Comparison of ENCODE assay signal across 9 mouse cellular contexts in the genomic region with DNA sequence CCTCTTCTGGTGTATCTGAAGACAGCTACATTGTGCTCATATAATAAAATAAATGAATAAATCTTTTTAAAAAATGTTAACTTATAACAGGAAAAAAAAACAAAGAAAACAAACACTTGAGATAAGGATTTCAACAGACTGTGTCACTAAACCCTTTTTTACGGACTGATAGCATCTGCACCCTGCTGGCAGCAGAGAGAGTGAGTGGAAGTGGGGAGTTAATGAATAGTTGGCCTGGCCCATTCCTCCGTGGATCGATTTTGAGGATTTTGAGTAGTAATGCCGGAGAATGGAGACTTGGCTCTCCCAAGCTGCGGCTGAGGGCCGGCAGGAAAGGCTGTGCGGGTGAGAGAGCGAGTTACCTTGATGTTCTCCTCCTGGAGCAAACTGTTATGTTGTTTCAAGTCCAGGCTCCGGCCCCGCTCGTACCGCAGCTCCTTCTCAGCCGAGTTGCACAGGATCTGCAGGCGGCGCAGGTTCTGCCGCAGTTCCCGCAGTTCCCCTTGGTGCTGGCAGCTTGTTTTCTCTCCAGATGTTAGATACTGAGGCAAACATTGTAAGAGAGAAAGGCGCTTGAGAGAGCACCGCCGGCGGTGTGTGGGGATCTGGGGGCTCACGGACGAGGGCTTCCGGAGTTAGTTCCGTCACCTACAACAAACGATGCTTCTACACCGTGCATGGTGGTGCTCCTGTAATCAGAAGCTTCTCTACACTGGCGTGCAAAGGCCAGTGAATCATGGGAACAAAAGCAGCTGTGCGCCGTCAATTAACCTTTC. TPM values are rescaled to one million over a fixed set of nuclear protein-coding genes. Genes with fewer than 3 reads are reported as not detected.
A peak's percentile ranks its signal among the peaks of the same experiment; 100 is the strongest.
DNase-seq lines count a peak whose midpoint lies in the region; ATAC-seq lines count a peak whose summit lies in the region.
"Had no signal": no experiment of that assay in that cellular context is flagged by ENCODE, and none has a peak within 500 bp of the region (broad histone marks: within the 10 kb centered on the region; RNA-seq: fewer than 3 reads in every experiment).

No protein-coding gene starts in this region.

- no peaks in the 10 kb centered on the region for H3K4me1 ChIP-seq in heart, embryonic 11.5 days (ENCODE audit: control insufficient read depth, insufficient read depth, low read length)
- peaks cover 12% of the 10 kb centered on the region; the same call in 1 of the 2 replicates for H3K4me1 ChIP-seq in embryonic facial prominence, embryonic 15.5 days
- peaks cover 5% of the 10 kb centered on the region for H3K4me1 ChIP-seq in megakaryocyte, embryonic 14.5 days

- H3K4me3 ChIP-seq in heart, embryonic 11.5 days (ENCODE audit: low read depth, low read length): peak overlapping the region; percentile 48
- peak overlapping the region; percentile 43 for H3K4me3 ChIP-seq in embryonic facial prominence, embryonic 15.5 days (replicated peaks)
- H3K4me3 ChIP-seq in megakaryocyte, embryonic 14.5 days (replicated peaks): peak overlapping the region; percentile 29

- no peaks in the 10 kb centered on the region for H3K36me3 ChIP-seq in heart, embryonic 11.5 days (ENCODE audit: control insufficient read depth, insufficient read depth, low read length)
- no peaks in the 10 kb centered on the region for H3K36me3 ChIP-seq in embryonic facial prominence, embryonic 15.5 days
- no peaks in the 10 kb centered on the region for H3K36me3 ChIP-seq in megakaryocyte, embryonic 14.5 days (replicated peaks; ENCODE audit: low read length)

- WGBS in heart, embryonic 11.5 days (ENCODE audit: insufficient replicate concordance): 5% methylated on average over 30 of the region's 30 CpGs
- WGBS in embryonic facial prominence, embryonic 15.5 days: 6% methylated on average over 30 of the region's 30 CpGs

- no peak for ATAC-seq in heart, embryonic 11.5 days (replicated peaks; ENCODE audit: insufficient number of reproducible peaks, low FRiP score, low TSS enrichment)
- ATAC-seq in embryonic facial prominence, embryonic 15.5 days (ENCODE audit: insufficient number of reproducible peaks, low FRiP score, low TSS enrichment, low read depth): no peak
- ATAC-seq in inflammation-experienced regulatory T-cells, adult 6 months: peak; percentile 84
- ATAC-seq: Patski had no signal

- no peaks in the 10 kb centered on the region for H3K9me3 ChIP-seq in heart, embryonic 11.5 days (replicated peaks; ENCODE audit: control insufficient read depth, low read length)
- no peaks in the 10 kb centered on the region for H3K9me3 ChIP-seq in embryonic facial prominence, embryonic 15.5 days (replicated peaks)
- H3K9me3 ChIP-seq in megakaryocyte, embryonic 14.5 days: peaks cover 14% of the 10 kb centered on the region

- DNase-seq in heart, adult 11 months: no peak
- peak; percentile 33 for DNase-seq in ES-CJ7 (ENCODE audit: low read depth, low spot score)
- peak; percentile 9 to 22 for DNase-seq in thymus, adult 18-20 months
- DNase-seq in gastrocnemius, postnatal 36 days: no peak

- intact Hi-C loops in gastrocnemius, postnatal 36 days (cut with DNase I): no loop called here

- H3K4me2 ChIP-seq in heart, embryonic 11.5 days: peak overlapping the region; percentile 71
- peak overlapping the region; percentile 63 for H3K4me2 ChIP-seq in embryonic facial prominence, embryonic 15.5 days (replicated peaks)

- H3K27me3 ChIP-seq in heart, embryonic 11.5 days (ENCODE audit: control insufficient read depth, insufficient read depth, low read length): peaks cover 4% of the 10 kb centered on the region; the same call in 1 of the 2 replicates
- peaks cover 4% of the 10 kb centered on the region; the same call in 1 of the 2 replicates for H3K27me3 ChIP-seq in embryonic facial prominence, embryonic 15.5 days
- H3K27me3 ChIP-seq in megakaryocyte, embryonic 14.5 days (replicated peaks): peaks cover 30% of the 10 kb centered on the region
- H3K27me3 ChIP-seq: Patski had no signal

- peak overlapping the region; percentile 46; the same call in 1 of the 2 replicates for H3K27ac ChIP-seq in heart, embryonic 11.5 days (ENCODE audit: low read depth, low read length)
- H3K27ac ChIP-seq in embryonic facial prominence, embryonic 15.5 days (replicated peaks): peak overlapping the region; percentile 39

- peak overlapping the region; percentile 73 for H3K9ac ChIP-seq in heart, embryonic 11.5 days (ENCODE audit: low read depth, low read length)
- H3K9ac ChIP-seq in embryonic facial prominence, embryonic 15.5 days: peak overlapping the region; percentile 31

RNA-seq across cellular contexts. Expression of gene Ppih, which starts 39.0 kb away (rescaled TPM):
- polyA plus RNA-seq in heart, embryonic 11.5 days (2014; fragmentation: Nextera tagmentation; extraction: Ambion mirVana): 69.3 and 70.9 TPM in 2 replicates
- 76.8 and 84.3 TPM in 2 replicates for polyA plus RNA-seq in embryonic facial prominence, embryonic 15.5 days (2015; fragmentation: Nextera tagmentation; extraction: Ambion mirVana)
- polyA plus RNA-seq in inflammation-experienced regulatory T-cells, adult 6 months (2017; shearing (Covaris generic)): 10 to 100 TPM; 38.0 to 65.4 (median 46.1) TPM
- polyA plus RNA-seq in megakaryocyte, embryonic 14.5 days (2012; ENCODE audit: insufficient read depth, low replicate concordance): 1.7 TPM in 1 of 2 replicates, not detected in the other
- total RNA-seq in gastrocnemius, postnatal 36 days (2021): 1 to 10 TPM; 8.0 to 9.4 TPM

RNA-seq across cellular contexts. Expression of gene Ccdc30, which starts 55.9 kb away (rescaled TPM):
- polyA plus RNA-seq in heart, embryonic 11.5 days (2014; fragmentation: Nextera tagmentation; extraction: Ambion mirVana): 3.9 and 4.0 TPM in 2 replicates
- polyA plus RNA-seq in embryonic facial prominence, embryonic 15.5 days (2015; fragmentation: Nextera tagmentation; extraction: Ambion mirVana): 8.7 and 10.5 TPM in 2 replicates
- polyA plus RNA-seq in inflammation-experienced regulatory T-cells, adult 6 months (2017; shearing (Covaris generic)): 1 to 10 TPM in 2 of 3 experiments, under 1 TPM in 1; 0.53 to 3.8 (median 3.5) TPM
- polyA plus RNA-seq in megakaryocyte, embryonic 14.5 days (2012; ENCODE audit: insufficient read depth, low replicate concordance): 0.03 TPM in 1 of 2 replicates, not detected in the other
- under 1 TPM; 0.20 to 0.28 TPM for total RNA-seq in gastrocnemius, postnatal 36 days (2021)

Comparison
In these comparisons a context has a peak if more than half of its experiments do, and no peak if none do; other contexts are left out.
1. DNase-seq: peak in ES-CJ7 (single experiment) and thymus, adult 18-20 months (2 of 2); none in heart, adult 11 months (single experiment) and gastrocnemius, postnatal 36 days (0 of 2).
2. RNA of gene Ppih, which starts 39.0 kb away (polyA plus RNA-seq): 76.8 to 84.3 TPM in embryonic facial prominence, embryonic 15.5 days, 69.3 to 70.9 TPM in heart, embryonic 11.5 days and 38.0 to 65.4 TPM in inflammation-experienced regulatory T-cells, adult 6 months; 1.7 TPM in megakaryocyte, embryonic 14.5 days; every median in the first group is over 10 times any median in the second.
3. Peak in every context shown above with its lines, with median percentiles within 50 percentile points of each other: H3K4me3 ChIP-seq.